Mouse (Mus musculus) midbrain, embryonic 12.5 days (tissue): ENCODE results near the gene Pfkp. TPM values are rescaled to one million over a fixed set of nuclear protein-coding genes. Genes with fewer than 3 reads are reported as not detected.

Source experiments
- ATAC-seq: fragments of 200-750 bp; cut with Nextera tagmentation; 2 replicates; pipeline ENCODE4 v1.8.0; 2017; ENCODE audit warnings: low read depth, moderate TSS enrichment, moderate library complexity; ENCODE audit not compliant: low FRiP score
- H3K27ac ChIP-seq: fragments of 300-500 bp; sonication (generic); replicated peaks from 2 replicates; pipeline ENCODE4 v1.5.1; 2016; ENCODE audit warnings: mild to moderate bottlenecking
- H3K27me3 ChIP-seq: fragments of 300-500 bp; sonication (generic); 2 replicates; pipeline ENCODE4 v1.6.1; 2016; ENCODE audit warnings: mild to moderate bottlenecking
- H3K36me3 ChIP-seq: fragments of 300-500 bp; sonication (generic); 2 replicates; pipeline ENCODE4 v1.6.1; 2016
- H3K4me1 ChIP-seq: fragments of 300-500 bp; sonication (generic); 2 replicates; pipeline ENCODE4 v1.6.1; 2016
- H3K4me2 ChIP-seq: fragments of 300-500 bp; sonication (generic); replicated peaks from 2 replicates; pipeline ENCODE4 v1.6.1; 2016; ENCODE audit warnings: mild to moderate bottlenecking, moderate library complexity
- H3K4me3 ChIP-seq: fragments of 300-500 bp; sonication (generic); 2 replicates; pipeline ENCODE4 v1.5.1; 2016; ENCODE audit warnings: mild to moderate bottlenecking
- H3K9ac ChIP-seq: fragments of 300-500 bp; sonication (generic); replicated peaks from 2 replicates; pipeline ENCODE4 v1.6.1; 2016; ENCODE audit warnings: mild to moderate bottlenecking, moderate library complexity
- H3K9me3 ChIP-seq: fragments of 300-500 bp; sonication (generic); 2 replicates; pipeline ENCODE4 v1.6.1; 2016; ENCODE audit warnings: mild to moderate bottlenecking
- WGBS: fragments of 180-500 bp; shearing (Covaris S2); methylation state at CpG from one replicate; pipeline ENCODE4 v1.1.7; 2016; 5-methylcytosine and 5-hydroxymethylcytosine counted together
- polyA plus RNA-seq: library from polyadenylated mRNA; unstranded; fragments of >200 nt; fragmentation: Nextera tagmentation; extraction: Ambion mirVana; gene quantifications from 2 replicates; pipeline ENCODE4 v1.2.1, GENCODE M21; 2016

Pfkp gene
- polyA plus RNA-seq, 1 experiment from 2014 or later: 46.3 TPM

DNA sequence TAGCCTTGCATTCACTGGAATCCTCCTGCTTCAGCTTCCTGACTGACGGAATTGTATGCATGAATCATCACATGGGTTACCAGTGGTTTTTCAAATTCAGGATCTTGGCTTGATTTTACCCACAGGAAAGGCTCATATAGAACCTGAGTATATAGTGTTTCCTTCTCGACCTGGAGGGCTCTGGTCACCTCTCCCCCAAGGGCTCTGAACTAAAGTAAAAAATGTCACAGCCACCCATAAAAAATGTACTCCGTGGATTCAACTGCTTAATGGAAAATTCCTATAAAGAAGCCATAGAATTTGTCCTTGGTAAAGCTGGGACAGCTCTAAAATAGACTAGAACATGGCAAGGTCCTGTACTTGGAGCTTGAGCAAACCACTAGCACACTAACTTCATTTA lies 20.3 kb downstream of the Pfkp start:
- WGBS: 86% methylated on average over 3 of the region's 3 CpGs
- no peaks in the 10 kb centered on the region for H3K4me1 ChIP-seq
- H3K36me3 ChIP-seq: no peaks in the 10 kb centered on the region
- no peaks in the 10 kb centered on the region for H3K27me3 ChIP-seq
- ATAC-seq: no peak
- H3K4me3 ChIP-seq: no peak overlapping the region
- no peak overlapping the region for H3K27ac ChIP-seq
- no peaks in the 10 kb centered on the region for H3K9me3 ChIP-seq
- H3K4me2 ChIP-seq: no peak overlapping the region
- H3K9ac ChIP-seq: no peak overlapping the region

- Histone ChIP-seq H3K36me3 (no peaks in the 10 kb centered on the region), H3K4me2 (no peak overlapping the region), H3K27ac (no peak overlapping the region), H3K4me1 (no peaks in the 10 kb centered on the region), H3K9ac (no peak overlapping the region), H3K4me3 (no peak overlapping the region), H3K27me3 (no peaks in the 10 kb centered on the region), H3K9me3 (no peaks in the 10 kb centered on the region)
- ATAC-seq: no peak
- WGBS: 92% methylated on average over 3 of the region's 3 CpGs
Observed at GRCm38 (mm10) chr13:6627352-6627751, 21.2 kb downstream of the Pfkp start.

DNA sequence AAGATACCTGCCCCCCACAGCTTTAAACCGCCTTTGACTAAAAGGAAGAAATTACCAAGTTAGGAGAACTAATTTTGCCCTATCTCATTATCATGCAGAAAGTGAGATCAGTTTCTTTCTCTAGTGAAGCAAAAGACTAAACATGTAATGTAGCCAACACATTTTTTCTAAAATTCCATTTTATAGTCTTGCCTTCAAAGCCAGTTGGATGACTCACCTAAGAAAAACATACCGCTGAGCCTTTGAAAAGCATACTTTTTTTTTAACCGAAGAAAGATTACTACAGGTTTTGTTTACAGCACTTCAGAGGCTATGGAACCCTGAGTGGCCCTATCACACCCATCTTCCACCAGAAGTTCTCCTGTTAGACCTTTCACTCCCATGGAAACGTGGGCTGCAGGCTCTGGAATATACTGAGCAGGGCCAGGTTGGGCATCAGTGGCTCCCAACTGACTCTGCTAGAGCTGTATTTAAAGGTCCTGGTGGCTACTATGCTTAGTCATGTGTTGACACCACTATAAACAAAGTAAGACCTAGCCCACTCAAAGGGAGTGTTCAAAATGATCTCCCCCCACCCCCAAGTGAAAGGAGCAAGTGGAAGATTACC lies 22.0 kb downstream of the Pfkp start:
- 65% methylated on average over 4 of the region's 4 CpGs for WGBS
- Histone ChIP-seq H3K9ac (no peak overlapping the region), H3K27me3 (no peaks in the 10 kb centered on the region), H3K9me3 (no peaks in the 10 kb centered on the region), H3K4me2 (no peak overlapping the region), H3K4me3 (no peak overlapping the region), H3K27ac (no peak overlapping the region), H3K4me1 (no peaks in the 10 kb centered on the region), H3K36me3 (no peaks in the 10 kb centered on the region)
- no peak for ATAC-seq

- WGBS: 67% methylated on average over 3 of the region's 3 CpGs
- Histone ChIP-seq H3K36me3 (no peaks in the 10 kb centered on the region), H3K27me3 (no peaks in the 10 kb centered on the region), H3K4me1 (no peaks in the 10 kb centered on the region), H3K9ac (no peak overlapping the region), H3K4me2 (no peak overlapping the region), H3K27ac (no peak overlapping the region), H3K4me3 (no peak overlapping the region), H3K9me3 (no peaks in the 10 kb centered on the region)
- ATAC-seq: no peak
Observed at GRCm38 (mm10) chr13:6625942-6626341, 22.6 kb downstream of the Pfkp start.

DNA sequence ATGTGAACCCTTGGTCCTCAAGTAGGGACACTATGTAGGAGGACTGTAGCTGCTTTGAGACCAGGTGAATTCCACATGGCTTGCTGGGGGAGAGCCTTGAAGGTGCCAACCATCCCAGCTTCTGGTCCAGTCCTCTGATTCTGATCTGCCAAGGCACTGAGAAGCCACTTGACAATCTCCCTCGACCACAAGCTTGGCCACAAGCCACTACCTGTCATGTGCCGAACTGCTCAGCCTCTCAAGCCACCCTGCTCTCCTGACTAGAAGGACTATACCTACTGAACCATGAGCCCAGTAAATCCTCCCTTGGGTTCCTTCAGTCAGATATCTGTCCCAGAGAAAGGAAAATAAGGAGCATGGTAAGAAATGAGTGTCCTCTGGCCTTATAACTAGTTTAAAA lies 24.0 kb downstream of the Pfkp start:
- Histone ChIP-seq H3K9me3 (no peaks in the 10 kb centered on the region), H3K27me3 (no peaks in the 10 kb centered on the region), H3K36me3 (no peaks in the 10 kb centered on the region), H3K9ac (no peak overlapping the region), H3K4me1 (no peaks in the 10 kb centered on the region), H3K4me3 (no peak overlapping the region), H3K4me2 (no peak overlapping the region), H3K27ac (no peak overlapping the region)
- ATAC-seq: no peak
- WGBS: 90% methylated on average over 2 of the region's 2 CpGs

DNA sequence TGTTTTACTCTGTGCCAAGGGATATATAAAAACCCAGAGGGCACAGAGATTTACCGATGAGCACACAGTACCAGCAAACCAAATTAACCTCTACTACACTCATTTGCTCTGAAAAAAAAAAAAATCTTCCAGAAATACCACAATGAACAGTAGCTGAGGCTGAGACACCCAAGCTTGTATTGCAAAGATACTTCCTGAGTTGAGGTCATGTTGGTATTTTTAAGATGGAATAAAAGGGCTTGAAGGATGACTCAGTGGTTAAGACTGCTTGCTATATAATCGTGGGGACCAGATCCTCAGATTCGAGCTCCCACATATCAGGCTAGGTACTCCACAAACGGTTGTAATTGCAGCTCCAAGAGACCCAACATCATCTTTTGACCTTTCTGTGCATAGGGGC lies 24.5 kb downstream of the Pfkp start:
- Histone ChIP-seq H3K9ac (no peak overlapping the region), H3K4me3 (no peak overlapping the region), H3K4me2 (no peak overlapping the region), H3K27ac (no peak overlapping the region), H3K9me3 (no peaks in the 10 kb centered on the region), H3K4me1 (no peaks in the 10 kb centered on the region), H3K36me3 (no peaks in the 10 kb centered on the region), H3K27me3 (no peaks in the 10 kb centered on the region)
- no peak for ATAC-seq
- WGBS: 84% methylated on average over 4 of the region's 4 CpGs

DNA sequence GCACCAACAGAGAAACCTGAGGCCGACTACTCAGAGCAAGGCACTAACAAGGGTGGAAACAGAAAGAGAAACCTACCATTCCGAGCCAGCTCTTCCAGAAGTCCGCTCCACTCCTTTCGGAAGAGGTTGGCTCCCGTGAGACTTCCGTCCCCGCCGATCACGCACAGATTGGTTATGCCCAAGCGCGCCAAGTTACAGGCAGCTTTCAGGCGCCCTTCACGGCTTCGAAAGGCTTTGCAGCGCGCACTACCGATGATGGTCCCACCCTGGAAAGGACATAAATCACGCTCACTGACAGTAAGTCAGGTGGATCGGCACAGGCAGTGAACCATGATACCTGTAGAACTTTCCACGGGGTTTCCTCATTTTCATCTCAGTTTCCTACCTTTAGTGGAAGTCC lies 26.7 kb downstream of the Pfkp start:
- no peaks in the 10 kb centered on the region for H3K36me3 ChIP-seq
- no peak for ATAC-seq
- H3K9ac ChIP-seq: no peak overlapping the region
- no peak overlapping the region for H3K4me3 ChIP-seq
- no peaks in the 10 kb centered on the region for H3K4me1 ChIP-seq
- H3K9me3 ChIP-seq: no peaks in the 10 kb centered on the region
- H3K4me2 ChIP-seq: no peak overlapping the region
- 95% methylated on average over 20 of the region's 20 CpGs for WGBS
- no peaks in the 10 kb centered on the region for H3K27me3 ChIP-seq
- H3K27ac ChIP-seq: no peak overlapping the region

- H3K9ac ChIP-seq: no peak overlapping the region
- no peak for ATAC-seq
- no peak overlapping the region for H3K4me2 ChIP-seq
- H3K27me3 ChIP-seq: no peaks in the 10 kb centered on the region
- H3K4me3 ChIP-seq: no peak overlapping the region
- H3K4me1 ChIP-seq: no peaks in the 10 kb centered on the region
- H3K27ac ChIP-seq: no peak overlapping the region
- no peaks in the 10 kb centered on the region for H3K36me3 ChIP-seq
- H3K9me3 ChIP-seq: no peaks in the 10 kb centered on the region
- 89% methylated on average over 3 of the region's 3 CpGs for WGBS
Observed at GRCm38 (mm10) chr13:6620250-6620649, 28.3 kb downstream of the Pfkp start.

GRCm38 (mm10) chr13:6618711-6619110 lies 29.9 kb downstream of the Pfkp start:
- no peak overlapping the region for H3K9ac ChIP-seq
- H3K36me3 ChIP-seq: no peaks in the 10 kb centered on the region
- H3K4me2 ChIP-seq: no peak overlapping the region
- ATAC-seq: no peak
- no peaks in the 10 kb centered on the region for H3K27me3 ChIP-seq
- H3K9me3 ChIP-seq: no peaks in the 10 kb centered on the region
- 87% methylated on average over 3 of the region's 3 CpGs for WGBS
- no peaks in the 10 kb centered on the region for H3K4me1 ChIP-seq
- H3K4me3 ChIP-seq: no peak overlapping the region
- H3K27ac ChIP-seq: no peak overlapping the region

DNA sequence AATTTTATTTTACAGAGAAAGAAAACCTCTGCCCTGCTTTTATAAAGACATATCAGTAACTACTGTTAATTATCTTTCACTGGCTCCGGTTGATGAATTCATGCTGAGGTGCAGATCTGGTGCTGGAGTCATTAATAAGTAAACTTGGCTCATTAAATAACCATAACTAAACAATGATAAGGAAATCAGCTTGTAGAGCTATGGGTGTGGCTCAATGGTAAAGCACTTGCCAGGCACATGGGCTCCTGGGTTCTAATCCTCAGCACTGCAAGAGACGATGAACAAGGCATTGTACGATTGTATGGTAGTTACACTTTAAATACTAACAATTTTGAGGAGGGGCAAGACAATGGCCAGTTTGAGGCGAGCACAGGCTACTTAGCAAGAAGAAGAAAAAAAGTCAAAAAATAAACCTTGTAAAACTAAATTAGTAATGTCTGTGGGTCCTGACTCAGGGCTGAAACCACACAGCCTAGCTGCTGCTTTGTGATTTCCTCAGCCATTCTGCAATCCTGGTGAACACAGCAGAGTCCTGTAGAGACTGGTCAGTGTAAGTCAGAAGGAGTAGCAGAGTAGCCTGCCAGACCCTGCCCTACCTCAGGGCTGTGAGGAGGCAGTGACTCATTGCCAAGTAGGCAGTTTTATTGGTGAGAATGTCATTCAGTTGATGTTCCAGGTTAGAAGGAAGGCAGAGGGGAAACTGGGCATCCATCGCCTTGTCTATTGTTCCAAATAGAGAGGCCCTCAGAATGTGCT lies 34.7 kb downstream of the Pfkp start:
- H3K4me1 ChIP-seq: no peaks in the 10 kb centered on the region
- 90% methylated on average over 5 of the region's 5 CpGs for WGBS
- H3K36me3 ChIP-seq: no peaks in the 10 kb centered on the region
- no peak overlapping the region for H3K4me3 ChIP-seq
- no peaks in the 10 kb centered on the region for H3K9me3 ChIP-seq
- no peaks in the 10 kb centered on the region for H3K27me3 ChIP-seq
- H3K27ac ChIP-seq: no peak overlapping the region
- no peak overlapping the region for H3K9ac ChIP-seq
- ATAC-seq: no peak
- no peak overlapping the region for H3K4me2 ChIP-seq

GRCm38 (mm10) chr13:6602786-6603409 lies 45.7 kb downstream of the Pfkp start:
- Histone ChIP-seq H3K4me2 (no peak overlapping the region), H3K9me3 (no peaks in the 10 kb centered on the region), H3K4me3 (no peak overlapping the region), H3K4me1 (no peaks in the 10 kb centered on the region), H3K36me3 (no peaks in the 10 kb centered on the region), H3K27ac (no peak overlapping the region), H3K27me3 (no peaks in the 10 kb centered on the region), H3K9ac (no peak overlapping the region)
- no peak for ATAC-seq
- WGBS: 88% methylated on average over 10 of the region's 10 CpGs

GRCm38 (mm10) chr13:6601676-6602075 lies 46.9 kb downstream of the Pfkp start:
- Histone ChIP-seq H3K27me3 (no peaks in the 10 kb centered on the region), H3K4me2 (no peak overlapping the region), H3K36me3 (no peaks in the 10 kb centered on the region), H3K9ac (no peak overlapping the region), H3K9me3 (no peaks in the 10 kb centered on the region), H3K4me1 (no peaks in the 10 kb centered on the region), H3K4me3 (no peak overlapping the region), H3K27ac (no peak overlapping the region)
- 89% methylated on average over 2 of the region's 2 CpGs for WGBS
- ATAC-seq: no peak
